Mouse (Mus musculus) thymus, adult 2 months (tissue): ENCODE results near the gene Col23a1.

Experiments
- CTCF ChIP-seq: fragments of 200-500 bp; IDR thresholded peaks from 2 replicates; pipeline ENCODE4 v1.5.1; 2012; ENCODE audit warnings: mild to moderate bottlenecking, control low read depth, low read length, moderate library complexity, borderline replicate concordance; ENCODE audit not compliant: control insufficient read depth, poor library complexity, insufficient read depth; ENCODE audit errors: extremely low read depth
- POLR2A ChIP-seq: fragments of 200-500 bp; IDR thresholded peaks from 2 replicates; pipeline ENCODE4 v1.6.1; 2012; ENCODE audit warnings: mild to moderate bottlenecking, low read length, control low read depth, moderate library complexity; ENCODE audit not compliant: control insufficient read depth, poor library complexity, insufficient read depth; ENCODE audit errors: extremely low read depth

DNA sequence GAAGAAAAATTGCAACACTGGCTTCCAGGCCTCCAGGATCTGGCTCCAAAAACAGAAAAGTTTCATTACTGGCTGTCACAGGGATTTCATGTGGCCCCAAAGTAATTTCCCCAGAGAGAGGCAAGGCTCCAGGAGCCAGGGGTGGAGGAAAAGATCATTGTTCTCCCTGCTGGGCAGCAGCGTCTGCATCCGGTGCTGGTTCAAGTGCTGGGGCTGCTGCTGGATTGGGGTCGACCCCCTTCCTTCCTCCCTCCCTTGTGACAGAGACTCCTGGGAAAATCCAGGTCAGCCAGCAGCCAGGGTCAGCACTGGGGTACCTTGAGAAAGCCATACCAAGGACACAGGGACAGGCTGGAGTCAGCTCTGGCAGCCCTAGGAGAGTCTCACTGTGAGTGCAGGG is 129.1 kb downstream of the Col23a1 start:
- TF ChIP-seq CTCF (no peak), POLR2A (no peak)
